Mouse (Mus musculus) intestine, embryonic 14.5 days (tissue): ENCODE data around the gene Sprr2d. TPM values are rescaled to one million over a fixed set of nuclear protein-coding genes. Genes with fewer than 3 reads are reported as not detected.

Experiments
- ATAC-seq: fragments of 200-750 bp; cut with Nextera tagmentation; replicated peaks from 2 replicates; pipeline ENCODE4 v1.8.0; 2017; ENCODE audit warnings: low read depth, moderate number of reproducible peaks, moderate TSS enrichment, moderate library complexity; ENCODE audit not compliant: low FRiP score, low TSS enrichment
- DNase-seq: peaks from one replicate; pipeline ENCODE4 v3.0.0-alpha.2; 2018; ENCODE audit warnings: low spot score
- H3K27ac ChIP-seq: fragments of 300-500 bp; sonication (generic); 2 replicates; pipeline ENCODE4 v1.5.1; 2014; ENCODE audit warnings: low read depth, mild to moderate bottlenecking, control low read depth
- H3K27me3 ChIP-seq: fragments of 300-500 bp; sonication (generic); replicated peaks from 2 replicates; pipeline ENCODE4 v1.6.1; 2014; ENCODE audit warnings: low read length, control low read depth; ENCODE audit not compliant: control insufficient read depth, insufficient read depth
- H3K36me3 ChIP-seq: fragments of 300-500 bp; sonication (generic); 2 replicates; pipeline ENCODE4 v1.6.1; 2014; ENCODE audit warnings: low read length, control low read depth; ENCODE audit not compliant: control insufficient read depth, insufficient read depth
- H3K4me1 ChIP-seq: fragments of 300-500 bp; sonication (generic); replicated peaks from 2 replicates; pipeline ENCODE4 v1.6.1; 2014; ENCODE audit warnings: low read length, control low read depth, mixed read lengths; ENCODE audit not compliant: control insufficient read depth, insufficient read depth
- H3K4me2 ChIP-seq: fragments of 300-500 bp; sonication (generic); 2 replicates; pipeline ENCODE4 v1.6.1; 2014; ENCODE audit warnings: low read length
- H3K4me3 ChIP-seq: fragments of 300-500 bp; sonication (generic); 2 replicates; pipeline ENCODE4 v1.5.1; 2014; ENCODE audit warnings: low read depth, low read length, control low read depth, mixed read lengths
- H3K9ac ChIP-seq: fragments of 300-500 bp; sonication (generic); 2 replicates; pipeline ENCODE4 v1.6.1; 2014; ENCODE audit warnings: mild to moderate bottlenecking, low read length
- H3K9me3 ChIP-seq: fragments of 300-500 bp; sonication (generic); 2 replicates; pipeline ENCODE4 v1.6.1; 2016; ENCODE audit warnings: low read length, control low read depth; ENCODE audit not compliant: control insufficient read depth
- WGBS: fragments of 180-500 bp; shearing (Covaris S2); extraction: QIAGEN DNeasy Blood & Tissue Kit; methylation state at CpG from one replicate; pipeline ENCODE4 v1.1.7; 2014; 5-methylcytosine and 5-hydroxymethylcytosine counted together
- polyA plus RNA-seq: library from polyadenylated mRNA; unstranded; fragments of >200 nt; fragmentation: Nextera tagmentation; extraction: Ambion mirVana; gene quantifications from 2 replicates; pipeline ENCODE4 v1.2.1, GENCODE M21; 2014

Sprr2d gene
- polyA plus RNA-seq, 1 experiment from 2014 or later = not detected

DNA sequence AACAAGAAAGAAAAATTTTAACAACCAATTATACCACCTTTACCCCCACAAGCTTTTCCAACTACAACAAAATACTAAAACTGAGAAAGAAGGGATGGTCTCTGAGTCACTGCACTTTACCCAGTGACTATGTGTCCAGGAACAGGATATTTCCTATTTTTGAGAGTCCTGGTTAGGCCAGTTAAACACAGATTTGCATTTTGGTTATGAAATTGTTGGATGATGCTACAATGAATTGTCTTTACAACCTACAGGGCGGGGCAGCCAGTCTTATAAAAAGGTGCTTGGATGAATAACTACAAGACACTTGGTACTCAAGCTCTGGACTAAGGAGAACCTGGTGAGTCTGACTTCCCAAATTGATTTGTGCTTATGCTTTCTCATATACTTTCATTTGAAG lies 46.4 kb downstream of the Sprr2d start, which contains the start of gene Sprr2h:
Sprr2h (plus strand) TSS at position 301 of the 400 bp plus-strand sequence.
- Histone ChIP-seq H3K4me1 (no peaks in the 10 kb centered on the region), H3K9ac (no peak within 1 kb of the TSS), H3K36me3 (no peaks in the 10 kb centered on the region), H3K27me3 (no peaks in the 10 kb centered on the region), H3K9me3 (no peaks in the 10 kb centered on the region), H3K4me3 (no peak within 1 kb of the TSS), H3K27ac (no peak within 1 kb of the TSS), H3K4me2 (no peak within 1 kb of the TSS)
- no peak for DNase-seq
- no peak for ATAC-seq
- 90% methylated on average over 1 of the region's 1 CpGs for WGBS

Other genes starting within 250 kb of the Sprr2d start
- gene Prr9, start 215.2 kb upstream of the Sprr2d start, polyA plus RNA-seq = not detected in 2 replicates
- gene Lelp1, start 196.4 kb upstream of the Sprr2d start, polyA plus RNA-seq = not detected in 2 replicates
- gene Sprr2a1, start 123.3 kb upstream of the Sprr2d start, polyA plus RNA-seq = 0.66 and 0.74 TPM in 2 replicates
- gene Sprr2a2, start 123.2 kb upstream of the Sprr2d start, polyA plus RNA-seq = 30.5 and 45.1 TPM in 2 replicates
- gene Sprr2a3, start 53.7 kb upstream of the Sprr2d start, polyA plus RNA-seq = 3.8 and 6.4 TPM in 2 replicates
- gene Sprr2b, start 22.5 kb upstream of the Sprr2d start, polyA plus RNA-seq = not detected in 2 replicates
- not detected in 2 replicates for gene Sprr2e, start 13.0 kb downstream of the Sprr2d start, polyA plus RNA-seq
- gene Sprr2f, start 26.0 kb downstream of the Sprr2d start, polyA plus RNA-seq = not detected in 2 replicates
- gene Sprr2h, start 46.5 kb downstream of the Sprr2d start, polyA plus RNA-seq = not detected in 2 replicates
- gene Sprr2i, start 68.9 kb downstream of the Sprr2d start, polyA plus RNA-seq = not detected in 2 replicates
- not detected in 2 replicates for gene Sprr2j-ps, start 78.9 kb downstream of the Sprr2d start, polyA plus RNA-seq
- 3.7 and 5.1 TPM in 2 replicates for gene Gm9774, start 90.3 kb downstream of the Sprr2d start, polyA plus RNA-seq
- gene Sprr2k, start 93.4 kb downstream of the Sprr2d start, polyA plus RNA-seq = 0.30 and 0.31 TPM in 2 replicates
- gene Sprr1b, start 99.6 kb downstream of the Sprr2d start, polyA plus RNA-seq = not detected in 2 replicates
- gene Sprr3, start 119.6 kb downstream of the Sprr2d start, polyA plus RNA-seq = not detected in 2 replicates
- 1.0 and 1.5 TPM in 2 replicates for gene Sprr1a, start 146.8 kb downstream of the Sprr2d start, polyA plus RNA-seq
- not detected in 2 replicates for gene Sprr4, start 161.4 kb downstream of the Sprr2d start, polyA plus RNA-seq
- not detected in 2 replicates for gene 2310046K23Rik, start 195.4 kb downstream of the Sprr2d start, polyA plus RNA-seq
- gene Ivl, start 234.6 kb downstream of the Sprr2d start, polyA plus RNA-seq = 0.27 TPM in 1 of 2 replicates, not detected in the other
- not detected in 2 replicates for gene Smcp, start 249.9 kb downstream of the Sprr2d start, polyA plus RNA-seq